Mouse (Mus musculus) gastrocnemius, adult 2 months (tissue): Measurements from ENCODE around the gene Slc29a1. TPM values are rescaled to one million over a fixed set of nuclear protein-coding genes. Genes with fewer than 3 reads are reported as not detected.

Source experiments
- DNase-seq: peaks from one replicate; pipeline ENCODE4 v3.0.0; 2022
- H3K27ac ChIP-seq: fragments of 200-600 bp; 2 replicates; pipeline ENCODE4 v1.8.1; 2022; ENCODE audit warnings: mild to moderate bottlenecking
- H3K4me3 ChIP-seq: fragments of 200-600 bp; 2 replicates; pipeline ENCODE4 v1.8.1; 2022; ENCODE audit warnings: mild to moderate bottlenecking, moderate library complexity
- CTCF ChIP-seq: fragments of 200-600 bp; IDR thresholded peaks from 2 replicates; pipeline ENCODE4 v1.8.1; 2022; ENCODE audit warnings: antibody characterized with exemption, mild to moderate bottlenecking, moderate library complexity
- intact Hi-C: fragments of 180-260 bp; cut with DNase I; formaldehyde crosslinking; loops from one replicate; pipeline ENCODE4 v1.15.1; 2025
- total RNA-seq, 2 experiments: library from RNA; stranded (reverse); gene quantifications; 2 replicates each; pipeline ENCODE4 v1.2.3; 2021

Slc29a1 gene
- total RNA-seq, 2 experiments from 2014 or later: 27.4 to 44.7 TPM

GRCm38 (mm10) chr17:45606992-45607879 is 7.8 kb upstream of the Slc29a1 start:
- intact Hi-C loops: no loop called here
- TF ChIP-seq CTCF: no peak
- DNase-seq: no peak
- Histone ChIP-seq H3K4me3 (no peak overlapping the region), H3K27ac (no peak overlapping the region)

- intact Hi-C loops: no loop called here
- TF ChIP-seq CTCF: no peak
- H3K4me3 ChIP-seq: no peak overlapping the region
- no peak for DNase-seq
- H3K27ac ChIP-seq: no peak overlapping the region
Measured at GRCm38 (mm10) chr17:45602984-45603383, 3.6 kb upstream of the Slc29a1 start.

- no peak within 1 kb of the TSS for H3K27ac ChIP-seq
- peak; percentile 45 for DNase-seq
- TF ChIP-seq CTCF: no peak
- H3K4me3 ChIP-seq: no peak within 1 kb of the TSS
- intact Hi-C loops: no loop called here
Measured at GRCm38 (mm10) chr17:45601877-45602304, 2.5 kb upstream of the Slc29a1 start, which contains the start of gene Mymx. Gene Mymx (minus strand): TSS chr17:45602102.

- intact Hi-C loops: no loop called here
- Histone ChIP-seq H3K27ac (no peak overlapping the region), H3K4me3 (no peak overlapping the region)
- no peak for DNase-seq
- TF ChIP-seq CTCF: no peak
Measured at GRCm38 (mm10) chr17:45601325-45601724, 1.9 kb upstream of the Slc29a1 start.

- intact Hi-C loops: no loop called here
- no peak for TF ChIP-seq CTCF
- Histone ChIP-seq H3K27ac (peak overlapping the region; percentile 90), H3K4me3 (no peak overlapping the region)
- no peak for DNase-seq
Measured at GRCm38 (mm10) chr17:45600267-45600666, 861 bp upstream of the Slc29a1 start.

GRCm38 (mm10) chr17:45598891-45599290 is 515 bp downstream of the Slc29a1 start:
- intact Hi-C loops: loop anchor here (10.0 kb wide), 1 partner anchor 436 kb away; the partner anchor contains the start of gene Vegfa
- DNase-seq: no peak
- Histone ChIP-seq H3K4me3 (peak overlapping the region; percentile 77), H3K27ac (peak overlapping the region; percentile 90)
- TF ChIP-seq CTCF: no peak

- Histone ChIP-seq H3K27ac (peak overlapping the region; percentile 90), H3K4me3 (peak overlapping the region; percentile 77)
- intact Hi-C loops: loop anchor here (10.0 kb wide), 1 partner anchor 436 kb away; the partner anchor contains the start of gene Vegfa
- DNase-seq: no peak
- TF ChIP-seq CTCF: no peak
Measured at GRCm38 (mm10) chr17:45598376-45598775, 1.0 kb downstream of the Slc29a1 start.

GRCm38 (mm10) chr17:45597787-45598186 is 1.6 kb downstream of the Slc29a1 start:
- Histone ChIP-seq H3K4me3 (no peak overlapping the region), H3K27ac (peak overlapping the region; percentile 90)
- no peak for TF ChIP-seq CTCF
- intact Hi-C loops: loop anchor here (10.0 kb wide), 1 partner anchor 437 kb away; the partner anchor contains the start of gene Vegfa
- DNase-seq: peak; percentile 71

GRCm38 (mm10) chr17:45596631-45597396 is 2.6 kb downstream of the Slc29a1 start:
- H3K27ac ChIP-seq: peak overlapping the region; percentile 91
- TF ChIP-seq CTCF: peak; percentile 82
- intact Hi-C loops: loop anchor here (10.0 kb wide), 1 partner anchor 438 kb away; the partner anchor contains the start of gene Vegfa
- no peak overlapping the region for H3K4me3 ChIP-seq
- peak; percentile 93 for DNase-seq

GRCm38 (mm10) chr17:45595736-45596390 is 3.5 kb downstream of the Slc29a1 start:
- Histone ChIP-seq H3K27ac (peak overlapping the region; percentile 91), H3K4me3 (peak overlapping the region; percentile 89)
- TF ChIP-seq CTCF: no peak
- DNase-seq: no peak
- intact Hi-C loops: loop anchor here (10.0 kb wide), 1 partner anchor 439 kb away; the partner anchor contains the start of gene Vegfa

GRCm38 (mm10) chr17:45594881-45595735 is 4.3 kb downstream of the Slc29a1 start:
- peak; percentile 11; the same call in 1 of the 2 replicates for TF ChIP-seq CTCF
- H3K4me3 ChIP-seq: peak overlapping the region; percentile 89
- intact Hi-C loops: loop anchor here (10.0 kb wide), 1 partner anchor 440 kb away; the partner anchor contains the start of gene Vegfa
- peak overlapping the region; percentile 91 for H3K27ac ChIP-seq
- DNase-seq: peak; percentile 90
